Mouse (Mus musculus): Measurements from ENCODE around the gene Sestd1.

- no peak for TF ChIP-seq POLR2A (IDR thresholded peaks at IDR 0.05; ENCODE audit: borderline replicate concordance, extremely low read depth, insufficient read depth, insufficient read length, poor library complexity, severe bottlenecking)
- TF ChIP-seq CTCF (IDR thresholded peaks at IDR 0.05; ENCODE audit: borderline replicate concordance, extremely low read depth, insufficient read depth, insufficient read length) = no peak
Measured at GRCm38 (mm10) chr2:77247200-77247830, 33.1 kb downstream of the Sestd1 start.

Data from brain, embryonic 14.5 days (tissue).